Mouse (Mus musculus) cortical plate, adult 2 months (tissue): ENCODE results near the gene Slc36a3. TPM values are rescaled to one million over a fixed set of nuclear protein-coding genes. Genes with fewer than 3 reads are reported as not detected.

Experiments used
- H3K27ac ChIP-seq: fragments of 200-500 bp; 2 replicates; pipeline ENCODE4 v1.5.1; 2012; ENCODE audit warnings: low read length, control low read depth, inconsistent platforms; ENCODE audit not compliant: insufficient read depth
- H3K4me1 ChIP-seq: fragments of 200-500 bp; 2 replicates; pipeline ENCODE4 v1.6.1; 2011; ENCODE audit warnings: low read length; ENCODE audit not compliant: control insufficient read depth, insufficient read depth
- H3K4me3 ChIP-seq: fragments of 200-500 bp; 2 replicates; pipeline ENCODE4 v1.5.1; 2011; ENCODE audit warnings: mild to moderate bottlenecking, low read length, control low read depth; ENCODE audit not compliant: insufficient read depth
- CTCF ChIP-seq: fragments of 200-500 bp; IDR thresholded peaks from 2 replicates; pipeline ENCODE4 v1.5.1; 2011; ENCODE audit warnings: mild to moderate bottlenecking, control low read depth, low read length; ENCODE audit not compliant: insufficient read depth; ENCODE audit errors: extremely low read depth
- POLR2A ChIP-seq: fragments of 200-500 bp; IDR thresholded peaks from 2 replicates; pipeline ENCODE4 v1.6.1; 2011; ENCODE audit warnings: mild to moderate bottlenecking, low read length, control low read depth; ENCODE audit not compliant: insufficient read depth; ENCODE audit errors: extremely low read depth
- polyA plus RNA-seq: library from polyadenylated mRNA; depleted of rRNA; stranded (reverse); fragments of >200 nt; gene quantifications from 2 replicates; pipeline ENCODE4 v1.2.3, GENCODE M21; 2012; rRNA removed

Slc36a3 gene
- polyA plus RNA-seq, result not detected in 2 replicates

- TF ChIP-seq CTCF (no peak), POLR2A (no peak)
- H3K4me1 ChIP-seq, result no peaks in the 10 kb centered on the region
- H3K27ac ChIP-seq, result no peak within 1 kb of the TSS
- H3K4me3 ChIP-seq, result no peak within 1 kb of the TSS
Observed at GRCm38 (mm10) chr11:55151608-55152007, at the start of gene Slc36a3. Gene Slc36a3 (minus strand): TSS chr11:55151708.

- TF ChIP-seq CTCF (no peak), POLR2A (no peak)
- no peak overlapping the region for H3K27ac ChIP-seq
- 0 out of 2 replicates have a peak, but pooled peaks cover 2% of the 10 kb centered on the region for H3K4me1 ChIP-seq
- H3K4me3 ChIP-seq, result no peak overlapping the region
Observed at GRCm38 (mm10) chr11:55197740-55198510, 46.4 kb upstream of the Slc36a3 start.

- Histone ChIP-seq H3K27ac (no peak overlapping the region), H3K4me1 (0 out of 2 replicates have a peak, but pooled peaks cover 2% of the 10 kb centered on the region), H3K4me3 (no peak overlapping the region)
- TF ChIP-seq POLR2A (no peak), CTCF (no peak)
Observed at GRCm38 (mm10) chr11:55197086-55197485, 45.6 kb upstream of the Slc36a3 start.

DNA sequence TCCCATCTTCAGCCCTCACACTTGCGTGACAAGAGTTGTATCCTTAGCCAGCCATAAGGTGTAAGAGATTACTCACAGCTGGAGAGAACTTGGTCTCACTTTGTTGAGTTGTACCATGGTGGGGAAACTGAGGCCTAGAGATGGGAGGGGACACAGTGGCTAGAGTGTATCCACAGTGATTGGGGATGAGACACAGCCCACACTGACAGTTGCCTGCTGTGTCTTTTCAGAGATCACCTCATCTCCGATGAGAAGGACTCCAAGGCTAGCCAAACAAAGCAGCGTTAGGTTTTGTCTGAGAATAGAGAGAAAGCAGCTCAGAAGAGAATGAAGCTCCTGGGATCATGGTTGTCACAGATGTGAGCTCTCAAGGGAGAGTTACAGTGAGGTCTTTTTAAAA lies 38.7 kb upstream of the Slc36a3 start:
- H3K4me1 ChIP-seq, result peaks cover 9% of the 10 kb centered on the region
- H3K27ac ChIP-seq, result no peak overlapping the region
- no peak overlapping the region for H3K4me3 ChIP-seq
- TF ChIP-seq CTCF (no peak), POLR2A (no peak)

DNA sequence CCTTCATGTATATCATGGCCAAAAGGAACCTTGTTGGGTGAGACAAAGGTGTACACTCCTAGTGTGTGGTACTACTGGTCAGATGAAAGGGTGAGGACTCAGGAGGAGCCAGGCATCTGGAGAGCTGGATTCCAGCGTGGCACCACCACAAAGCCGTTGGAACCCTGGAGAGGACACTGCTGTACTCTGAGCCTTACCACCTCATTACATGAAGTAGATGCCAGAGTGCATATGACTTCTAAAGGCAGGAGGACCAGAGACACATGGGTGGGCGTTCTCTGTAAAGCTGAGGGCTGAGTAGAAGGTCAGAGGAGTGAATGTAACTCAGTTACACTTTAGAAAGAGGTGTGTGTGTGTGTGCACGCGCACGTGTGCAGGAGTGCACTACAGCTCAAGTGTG lies 36.3 kb upstream of the Slc36a3 start:
- H3K27ac ChIP-seq, result no peak overlapping the region
- peaks cover 7% of the 10 kb centered on the region for H3K4me1 ChIP-seq
- no peak for TF ChIP-seq POLR2A
- no peak for TF ChIP-seq CTCF
- no peak overlapping the region for H3K4me3 ChIP-seq

DNA sequence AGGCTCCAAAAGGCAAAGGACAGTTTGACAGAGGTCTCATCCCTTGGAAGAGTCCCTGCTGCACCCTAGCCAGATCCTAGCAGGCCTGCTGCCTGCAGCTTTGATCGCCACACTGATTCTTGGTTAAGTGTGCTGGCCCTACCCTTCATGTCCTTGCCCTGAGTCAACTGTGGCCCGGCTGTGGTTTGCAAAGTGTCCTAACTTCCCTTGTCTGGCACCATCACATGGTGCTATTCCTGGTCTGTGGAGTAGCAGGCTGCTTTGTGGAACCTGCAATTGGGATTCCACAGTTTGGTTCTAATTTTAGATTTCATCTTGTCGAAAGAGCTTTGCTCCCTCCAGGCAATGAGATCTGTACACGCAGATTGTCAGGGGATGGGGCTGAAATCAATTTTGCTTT lies 35.8 kb upstream of the Slc36a3 start:
- no peak overlapping the region for H3K4me3 ChIP-seq
- TF ChIP-seq POLR2A, result no peak
- TF ChIP-seq CTCF, result no peak
- H3K4me1 ChIP-seq, result peaks cover 7% of the 10 kb centered on the region
- no peak overlapping the region for H3K27ac ChIP-seq

DNA sequence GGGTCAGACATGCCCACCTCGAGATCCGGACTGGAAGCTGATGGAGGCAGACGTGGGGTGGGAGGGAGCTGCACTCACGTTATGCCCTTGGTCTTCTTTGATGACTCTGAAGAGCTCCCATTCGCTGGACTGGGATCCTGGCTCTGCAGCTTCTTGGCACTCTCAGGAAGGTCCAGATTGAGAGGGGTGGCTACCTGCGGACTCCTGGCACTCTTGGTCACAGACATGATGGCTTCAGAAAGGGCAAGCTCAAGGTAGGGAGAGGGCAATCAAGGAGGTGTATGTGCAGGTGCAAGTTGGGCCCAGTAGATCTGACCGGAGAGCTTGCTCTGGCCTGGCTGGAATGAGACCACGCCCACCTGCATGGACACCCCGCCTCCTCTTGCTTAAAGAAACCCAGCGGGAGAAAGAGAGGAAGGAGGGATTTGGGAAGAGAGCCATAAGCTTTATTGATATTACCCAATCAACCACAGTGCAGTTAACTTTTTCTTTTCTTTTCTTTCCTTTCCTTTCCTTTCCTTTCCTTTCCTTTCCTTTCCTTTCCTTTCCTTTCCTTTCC lies 33.3 kb upstream of the Slc36a3 start, which contains the start of gene Slc36a2:
Slc36a2 (minus strand) TSS at position 345 of the 559 bp plus-strand sequence.
- TF ChIP-seq CTCF (no peak), POLR2A (no peak)
- Histone ChIP-seq H3K4me3 (no peak within 1 kb of the TSS), H3K4me1 (peaks cover 7% of the 10 kb centered on the region; the same call in 1 of the 2 replicates), H3K27ac (no peak within 1 kb of the TSS)

DNA sequence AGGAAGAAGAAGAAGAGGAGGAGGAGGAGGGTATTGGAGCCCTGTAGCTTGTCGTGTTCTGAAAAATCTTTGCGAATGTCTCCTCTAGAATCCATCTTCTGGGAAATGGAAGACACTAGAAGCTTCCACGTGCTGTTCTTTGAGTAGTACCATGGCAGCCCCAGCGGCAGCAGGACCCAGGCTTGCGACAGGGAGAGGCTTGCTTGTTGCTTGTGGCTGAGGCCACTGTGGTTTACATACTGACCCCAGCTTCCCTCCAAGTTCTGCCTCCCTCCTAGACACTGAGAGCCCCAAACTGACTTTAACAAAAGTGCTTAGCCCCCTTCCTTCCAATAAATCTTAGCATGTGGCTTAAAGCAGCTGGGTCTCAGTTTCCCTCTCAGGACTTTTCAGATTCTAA lies 32.7 kb upstream of the Slc36a3 start:
- Histone ChIP-seq H3K27ac (no peak overlapping the region), H3K4me3 (no peak overlapping the region), H3K4me1 (peaks cover 7% of the 10 kb centered on the region; the same call in 1 of the 2 replicates)
- no peak for TF ChIP-seq POLR2A
- TF ChIP-seq CTCF, result no peak

- TF ChIP-seq CTCF (no peak), POLR2A (no peak)
- no peak overlapping the region for H3K27ac ChIP-seq
- H3K4me3 ChIP-seq, result no peak overlapping the region
- peaks cover 7% of the 10 kb centered on the region; the same call in 1 of the 2 replicates for H3K4me1 ChIP-seq
Observed at GRCm38 (mm10) chr11:55183124-55183523, 31.6 kb upstream of the Slc36a3 start.

GRCm38 (mm10) chr11:55179856-55180255 lies 28.3 kb upstream of the Slc36a3 start:
- H3K4me3 ChIP-seq, result no peak overlapping the region
- H3K27ac ChIP-seq, result no peak overlapping the region
- H3K4me1 ChIP-seq, result no peaks in the 10 kb centered on the region
- no peak for TF ChIP-seq POLR2A
- no peak for TF ChIP-seq CTCF
